Comparison of ENCODE assay signal across 9 mouse cellular contexts in the genomic region with DNA sequence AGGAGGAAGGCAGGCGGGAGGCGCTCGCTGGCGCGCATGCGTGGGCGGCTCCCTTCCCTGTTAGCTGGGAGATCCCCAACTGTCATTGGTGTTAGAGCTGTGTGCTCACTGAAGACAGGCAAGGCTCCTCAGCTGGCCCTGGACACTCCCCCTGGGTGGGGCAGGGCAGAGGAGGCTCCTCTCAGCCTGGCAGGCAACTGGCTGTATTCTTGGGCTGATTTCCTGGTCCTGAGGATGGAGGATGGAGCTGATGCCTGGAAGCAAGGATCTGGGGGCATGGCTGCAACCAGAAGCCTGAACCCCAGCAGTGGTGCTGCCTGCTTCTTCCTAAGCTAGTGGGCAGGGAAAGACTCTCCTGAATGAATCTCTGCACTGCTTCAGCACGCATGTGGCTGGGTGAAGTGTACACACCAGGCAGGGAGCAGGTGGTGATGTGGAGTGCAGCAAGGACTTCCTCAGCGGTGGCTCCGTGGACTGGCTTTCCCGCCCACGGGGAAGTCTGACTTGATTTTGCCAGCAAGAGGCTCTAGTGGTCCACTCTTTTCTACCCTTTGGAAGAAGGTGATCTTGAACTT.
DNase-seq lines count a peak whose midpoint lies in the region; ATAC-seq and TF ChIP-seq lines count a peak whose summit lies in the region.
"Had no signal": no experiment of that assay in that cellular context is flagged by ENCODE, and none has a peak within 500 bp of the region (broad histone marks: within the 10 kb centered on the region; RNA-seq: fewer than 3 reads in every experiment).

No protein-coding gene starts in this region.

- TF ChIP-seq POLR2A in brain, embryonic 14.5 days (IDR thresholded peaks at IDR 0.05; ENCODE audit: borderline replicate concordance, extremely low read depth, insufficient read depth, insufficient read length, poor library complexity, severe bottlenecking) = no peak

- 17% methylated on average over 12 of the region's 12 CpGs for WGBS in forebrain, embryonic 11.5 days
- 9% methylated on average over 11 of the region's 12 CpGs for WGBS in heart, embryonic 14.5 days
- WGBS in kidney, embryonic 16.5 days = 15% methylated on average over 11 of the region's 12 CpGs
- 16% methylated on average over 12 of the region's 12 CpGs for WGBS in limb, embryonic 15.5 days
- 14% methylated on average over 12 of the region's 12 CpGs for WGBS in midbrain, embryonic 16.5 days

- no peak overlapping the region for H3K4me3 ChIP-seq in forebrain, embryonic 11.5 days (ENCODE audit: low read depth, low read length)
- H3K4me3 ChIP-seq in heart, embryonic 14.5 days (ENCODE audit: control insufficient read depth in 1 of 2, insufficient read depth in 1 of 2, low read depth in 1 of 2, low read length in 2 of 2) = peak overlapping the region; percentile 7 to 14; a peak in 1 of 4 replicates
- H3K4me3 ChIP-seq in kidney, embryonic 16.5 days (ENCODE audit: low read length) = no peak overlapping the region
- H3K4me3 ChIP-seq in limb, embryonic 15.5 days = no peak overlapping the region
- peak overlapping the region; percentile 33 for H3K4me3 ChIP-seq in midbrain, embryonic 16.5 days (ENCODE audit: low read depth, low read length)

- peak overlapping the region; percentile 32; the same call in 1 of the 2 replicates for H3K9ac ChIP-seq in forebrain, embryonic 11.5 days (ENCODE audit: low read length)
- H3K9ac ChIP-seq in heart, embryonic 14.5 days (ENCODE audit: low read length) = no peak overlapping the region
- H3K9ac ChIP-seq in kidney, embryonic 16.5 days (replicated peaks; ENCODE audit: low read length) = no peak overlapping the region
- H3K9ac ChIP-seq in limb, embryonic 15.5 days = no peak overlapping the region
- H3K9ac ChIP-seq in midbrain, embryonic 16.5 days (ENCODE audit: low read depth, low read length) = peak overlapping the region; percentile 60

- no peaks in the 10 kb centered on the region; the same call in 1 of the 2 replicates for H3K36me3 ChIP-seq in forebrain, embryonic 11.5 days (ENCODE audit: control insufficient read depth, insufficient read depth, low read length)
- no peaks in the 10 kb centered on the region for H3K36me3 ChIP-seq in heart, embryonic 14.5 days (ENCODE audit: control insufficient read depth, insufficient read depth, low read length)
- H3K36me3 ChIP-seq in kidney, embryonic 16.5 days (ENCODE audit: insufficient read depth, low read length) = no peaks in the 10 kb centered on the region
- no peaks in the 10 kb centered on the region for H3K36me3 ChIP-seq in limb, embryonic 15.5 days
- peaks cover 6% of the 10 kb centered on the region; the same call in 1 of the 2 replicates for H3K36me3 ChIP-seq in midbrain, embryonic 16.5 days (ENCODE audit: control insufficient read depth, insufficient read depth, low read length)

- peak overlapping the region; percentile 35 for H3K4me2 ChIP-seq in forebrain, embryonic 11.5 days (ENCODE audit: low read depth, low read length, severe bottlenecking)
- peak overlapping the region; percentile 61 for H3K4me2 ChIP-seq in heart, embryonic 14.5 days (ENCODE audit: low read length)
- H3K4me2 ChIP-seq in kidney, embryonic 16.5 days (replicated peaks; ENCODE audit: low read depth, low read length) = 0 out of 2 replicates have a peak overlapping the region, but pooled peaks have one; percentile 7
- no peak overlapping the region for H3K4me2 ChIP-seq in limb, embryonic 15.5 days
- H3K4me2 ChIP-seq in midbrain, embryonic 16.5 days (ENCODE audit: low read length) = peak overlapping the region; percentile 59

- no peak for TF ChIP-seq CTCF in brain, embryonic 14.5 days (IDR thresholded peaks at IDR 0.05; ENCODE audit: borderline replicate concordance, extremely low read depth, insufficient read depth, insufficient read length)

- H3K27me3 ChIP-seq in forebrain, embryonic 11.5 days (ENCODE audit: control insufficient read depth, insufficient read depth, low read length) = no peaks in the 10 kb centered on the region
- H3K27me3 ChIP-seq in heart, embryonic 14.5 days (ENCODE audit: control insufficient read depth, insufficient read depth, low read length) = no peaks in the 10 kb centered on the region
- H3K27me3 ChIP-seq in kidney, embryonic 16.5 days (ENCODE audit: insufficient read depth, low read length) = no peaks in the 10 kb centered on the region
- H3K27me3 ChIP-seq in limb, embryonic 15.5 days = no peaks in the 10 kb centered on the region
- no peaks in the 10 kb centered on the region for H3K27me3 ChIP-seq in midbrain, embryonic 16.5 days (ENCODE audit: control insufficient read depth, insufficient read depth, low read depth, low read length)
- H3K27me3 ChIP-seq: Patski had no signal

- no peak overlapping the region for H3K27ac ChIP-seq in forebrain, embryonic 11.5 days (ENCODE audit: low read depth, low read length)
- peak overlapping the region in 1 of 2 experiments; percentile 29; a peak in 1 of 4 replicates for H3K27ac ChIP-seq in heart, embryonic 14.5 days (replicated peaks in 1 of 2; ENCODE audit: control insufficient read depth in 1 of 2, insufficient read depth in 1 of 2, low read depth in 2 of 2, low read length in 2 of 2)
- no peak overlapping the region for H3K27ac ChIP-seq in kidney, embryonic 16.5 days (ENCODE audit: low read length)
- no peak overlapping the region for H3K27ac ChIP-seq in limb, embryonic 15.5 days
- H3K27ac ChIP-seq in midbrain, embryonic 16.5 days (ENCODE audit: low read length) = peak overlapping the region; percentile 89

- ATAC-seq in forebrain, embryonic 11.5 days (replicated peaks; ENCODE audit: low FRiP score) = peak; percentile 96
- ATAC-seq in heart, embryonic 14.5 days (ENCODE audit: insufficient number of reproducible peaks, insufficient read depth, low FRiP score, low read depth) = peak; percentile 66
- ATAC-seq in kidney, embryonic 16.5 days (ENCODE audit: low FRiP score, low TSS enrichment) = peak; percentile 95
- ATAC-seq in limb, embryonic 15.5 days (ENCODE audit: insufficient number of reproducible peaks, low FRiP score, low TSS enrichment, low read depth) = peak; percentile 41; the same call in 1 of the 2 replicates
- peak; percentile 94 for ATAC-seq in midbrain, embryonic 16.5 days
- ATAC-seq: Patski had no signal

- peaks cover 6% of the 10 kb centered on the region for H3K4me1 ChIP-seq in forebrain, embryonic 11.5 days (replicated peaks; ENCODE audit: control insufficient read depth, insufficient read depth, low read length)
- H3K4me1 ChIP-seq in heart, embryonic 14.5 days (ENCODE audit: control insufficient read depth in 2 of 2, insufficient read depth in 2 of 2, low read length in 2 of 2) = peaks cover 2 to 24% of the 10 kb centered on the region in 2 experiments; a peak in 3 of 4 replicates
- H3K4me1 ChIP-seq in kidney, embryonic 16.5 days (ENCODE audit: insufficient read depth, low read length) = peaks cover 4% of the 10 kb centered on the region; the same call in 1 of the 2 replicates
- peaks cover 10% of the 10 kb centered on the region for H3K4me1 ChIP-seq in limb, embryonic 15.5 days
- H3K4me1 ChIP-seq in midbrain, embryonic 16.5 days (ENCODE audit: control insufficient read depth, insufficient read depth, low read length) = peaks cover 30% of the 10 kb centered on the region

- H3K9me3 ChIP-seq in forebrain, embryonic 11.5 days (ENCODE audit: control insufficient read depth, low read length) = no peaks in the 10 kb centered on the region
- H3K9me3 ChIP-seq in heart, embryonic 14.5 days (ENCODE audit: control insufficient read depth, low read length) = no peaks in the 10 kb centered on the region
- H3K9me3 ChIP-seq in kidney, embryonic 16.5 days (ENCODE audit: low read length) = no peaks in the 10 kb centered on the region
- H3K9me3 ChIP-seq in limb, embryonic 15.5 days = no peaks in the 10 kb centered on the region
- no peaks in the 10 kb centered on the region for H3K9me3 ChIP-seq in midbrain, embryonic 16.5 days (replicated peaks; ENCODE audit: control insufficient read depth, low read length, poor library complexity, severe bottlenecking)

- peak; percentile 5 for DNase-seq in CD4-positive helper T cell, adult 2 months (ENCODE audit: low read depth, low spot score)
- DNase-seq in brain, embryonic 14.5 days (ENCODE audit: low read depth) = peak; percentile 97
- peak; percentile 88 for DNase-seq in forebrain, embryonic 11.5 days (ENCODE audit: low spot score)
- DNase-seq in urinary bladder, postnatal 25 days (ENCODE audit: low spot score) = no peak

Comparison
In these comparisons a context has a peak if more than half of its experiments do, and no peak if none do; other contexts are left out.
1. ATAC-seq: peak in every context shown above with its lines; median percentile 96 in forebrain, embryonic 11.5 days; 95 in kidney, embryonic 16.5 days; 94 in midbrain, embryonic 16.5 days; 66 in heart, embryonic 14.5 days; 41 in limb, embryonic 15.5 days.
2. H3K4me3 ChIP-seq: peak in heart, embryonic 14.5 days (2 of 2) and midbrain, embryonic 16.5 days (single experiment); none in forebrain, embryonic 11.5 days (single experiment), kidney, embryonic 16.5 days (single experiment) and limb, embryonic 15.5 days (single experiment).
3. H3K9ac ChIP-seq: peak in forebrain, embryonic 11.5 days (single experiment) and midbrain, embryonic 16.5 days (single experiment); none in heart, embryonic 14.5 days (single experiment), kidney, embryonic 16.5 days (single experiment) and limb, embryonic 15.5 days (single experiment).